Mouse (Mus musculus): Measurements from ENCODE around the gene Obsl1. TPM values are rescaled to one million over a fixed set of nuclear protein-coding genes. Genes with fewer than 3 reads are reported as not detected.

The Obsl1 gene
- polyA plus RNA-seq, 1 experiment from 2014 or later, result 48.0 TPM

- no peak overlapping the region for H3K4me3 ChIP-seq (ENCODE audit: low read length)
- no peak for ATAC-seq (ENCODE audit: low read depth)
- H3K9me3 ChIP-seq (ENCODE audit: control insufficient read depth, low read length), result no peaks in the 10 kb centered on the region
- H3K36me3 ChIP-seq (ENCODE audit: control insufficient read depth, insufficient read depth, low read length), result no peaks in the 10 kb centered on the region
- H3K27me3 ChIP-seq (ENCODE audit: control insufficient read depth, insufficient read depth, low read depth, low read length), result peaks cover 6% of the 10 kb centered on the region
- WGBS, result 80% methylated on average over 5 of the region's 5 CpGs
- peaks cover 7% of the 10 kb centered on the region for H3K4me1 ChIP-seq (replicated peaks; ENCODE audit: control insufficient read depth, insufficient read depth, low read length)
- peak overlapping the region; percentile 31; the same call in 1 of the 2 replicates for H3K9ac ChIP-seq (ENCODE audit: low read length)
- no peak overlapping the region for H3K4me2 ChIP-seq (ENCODE audit: low read depth, low read length)
- no peak overlapping the region for H3K27ac ChIP-seq (ENCODE audit: low read length)
Observed at GRCm38 (mm10) chr1:75463652-75464204, 42.5 kb downstream of the Obsl1 start.

DNA sequence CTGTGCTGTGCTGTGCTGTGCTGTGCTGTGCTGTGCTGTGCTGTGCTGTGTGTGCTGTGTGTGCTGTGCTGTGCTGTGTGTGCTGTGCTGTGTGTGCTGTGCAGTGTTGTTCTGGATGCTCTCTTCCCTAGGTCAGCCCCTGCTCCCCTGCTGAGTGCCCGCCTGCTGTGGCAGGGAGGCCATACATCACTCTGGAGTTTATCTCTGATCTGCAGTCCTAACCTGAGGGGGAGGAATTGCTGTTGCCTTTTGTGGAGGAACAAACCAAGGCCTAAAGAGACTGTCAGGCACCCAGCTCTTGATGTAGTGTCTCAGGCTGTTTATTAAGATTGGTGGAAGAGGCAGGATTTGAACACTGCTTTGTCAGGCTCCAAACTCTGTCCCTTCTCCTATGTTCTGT lies 43.6 kb downstream of the Obsl1 start:
- Histone ChIP-seq H3K27me3 (ENCODE audit: control insufficient read depth, insufficient read depth, low read depth, low read length) (peaks cover 9% of the 10 kb centered on the region), H3K4me1 (replicated peaks; ENCODE audit: control insufficient read depth, insufficient read depth, low read length) (peaks cover 13% of the 10 kb centered on the region), H3K9ac (ENCODE audit: low read length) (no peak overlapping the region), H3K36me3 (ENCODE audit: control insufficient read depth, insufficient read depth, low read length) (no peaks in the 10 kb centered on the region), H3K9me3 (ENCODE audit: control insufficient read depth, low read length) (no peaks in the 10 kb centered on the region), H3K4me3 (ENCODE audit: low read length) (no peak overlapping the region), H3K27ac (ENCODE audit: low read length) (no peak overlapping the region), H3K4me2 (ENCODE audit: low read depth, low read length) (no peak overlapping the region)
- 58% methylated on average over 1 of the region's 1 CpGs for WGBS
- ATAC-seq (ENCODE audit: low read depth), result no peak

DNA sequence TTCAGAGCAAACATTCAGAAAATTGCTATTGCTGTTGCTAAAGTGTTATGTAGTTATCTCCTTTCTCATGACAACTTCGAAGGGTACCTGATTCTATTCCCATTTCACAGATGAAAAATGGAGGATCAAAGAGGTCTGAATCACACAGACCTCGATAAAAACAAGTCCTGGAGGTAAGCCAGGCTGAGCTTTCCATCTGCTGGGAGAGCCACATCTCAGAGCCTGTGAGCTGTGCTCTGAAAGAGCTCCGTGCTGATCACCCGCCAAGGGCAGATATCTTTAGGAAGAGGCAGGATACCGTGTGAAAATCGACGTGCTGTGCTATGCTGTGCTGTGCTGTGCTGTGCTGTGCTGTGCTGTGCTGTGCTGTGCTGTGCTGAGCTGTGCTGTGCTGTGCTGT lies 46.0 kb downstream of the Obsl1 start:
- Histone ChIP-seq H3K9me3 (ENCODE audit: control insufficient read depth, low read length) (no peaks in the 10 kb centered on the region), H3K4me3 (ENCODE audit: low read length) (no peak overlapping the region), H3K27ac (ENCODE audit: low read length) (no peak overlapping the region), H3K9ac (ENCODE audit: low read length) (no peak overlapping the region), H3K4me2 (ENCODE audit: low read depth, low read length) (no peak overlapping the region), H3K27me3 (ENCODE audit: control insufficient read depth, insufficient read depth, low read depth, low read length) (peaks cover 30% of the 10 kb centered on the region), H3K36me3 (ENCODE audit: control insufficient read depth, insufficient read depth, low read length) (no peaks in the 10 kb centered on the region), H3K4me1 (replicated peaks; ENCODE audit: control insufficient read depth, insufficient read depth, low read length) (peaks cover 13% of the 10 kb centered on the region)
- 49% methylated on average over 7 of the region's 7 CpGs for WGBS
- no peak for ATAC-seq (ENCODE audit: low read depth)

DNA sequence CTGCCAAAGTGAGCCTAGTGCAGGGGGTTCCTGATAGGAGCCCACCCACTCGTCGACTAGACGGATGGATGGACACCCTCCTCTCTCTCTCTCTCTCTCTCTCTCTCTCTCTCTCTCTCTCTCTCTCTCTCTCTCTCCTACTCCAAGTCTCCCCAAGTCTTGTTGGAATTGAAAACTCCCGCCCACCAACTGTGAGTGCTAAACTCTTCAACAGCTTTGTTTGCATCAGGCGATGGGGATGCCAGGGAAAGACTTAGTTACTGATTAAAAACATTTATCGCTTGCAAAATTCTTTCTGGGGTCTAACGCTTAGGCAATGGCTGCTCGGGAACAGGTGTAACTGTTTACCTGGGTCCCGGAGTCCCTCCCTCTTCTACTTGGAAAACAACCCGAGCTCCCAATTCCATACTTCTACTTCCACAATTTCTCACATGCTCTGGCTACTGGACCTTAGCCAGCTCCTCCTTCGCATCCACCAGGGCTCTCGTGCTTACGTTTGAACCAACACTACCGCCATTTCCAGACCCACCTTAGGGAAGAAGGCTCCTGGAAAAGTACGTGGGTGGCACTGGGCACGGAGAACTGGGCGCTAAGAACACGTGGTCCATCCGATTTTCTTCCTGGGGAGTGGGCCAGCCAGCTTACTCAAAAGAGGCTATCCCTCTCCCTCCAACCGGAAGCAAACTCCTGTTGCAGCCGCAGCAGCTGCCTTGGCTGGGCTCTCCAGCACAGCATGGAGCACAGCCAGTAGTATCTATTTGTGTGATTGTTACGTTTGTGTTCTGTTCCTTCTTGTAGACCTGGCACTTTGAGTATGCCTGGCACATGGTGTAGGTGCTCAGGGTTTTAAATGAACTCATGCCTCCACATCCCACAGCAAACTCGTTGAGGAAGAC lies 47.2 kb downstream of the Obsl1 start:
- peak; percentile 51 for ATAC-seq (ENCODE audit: low read depth)
- Histone ChIP-seq H3K4me2 (ENCODE audit: low read depth, low read length) (peak overlapping the region; percentile 57), H3K4me3 (ENCODE audit: low read length) (peak overlapping the region; percentile 39), H3K9ac (ENCODE audit: low read length) (peak overlapping the region; percentile 29; the same call in 1 of the 2 replicates), H3K27me3 (ENCODE audit: control insufficient read depth, insufficient read depth, low read depth, low read length) (peaks cover 26% of the 10 kb centered on the region), H3K27ac (ENCODE audit: low read length) (no peak overlapping the region), H3K9me3 (ENCODE audit: control insufficient read depth, low read length) (no peaks in the 10 kb centered on the region), H3K36me3 (ENCODE audit: control insufficient read depth, insufficient read depth, low read length) (no peaks in the 10 kb centered on the region), H3K4me1 (replicated peaks; ENCODE audit: control insufficient read depth, insufficient read depth, low read length) (peaks cover 13% of the 10 kb centered on the region)
- 8% methylated on average over 23 of the region's 23 CpGs for WGBS

- H3K27ac ChIP-seq (ENCODE audit: low read length), result no peak overlapping the region
- peaks cover 13% of the 10 kb centered on the region for H3K4me1 ChIP-seq (replicated peaks; ENCODE audit: control insufficient read depth, insufficient read depth, low read length)
- ATAC-seq (ENCODE audit: low read depth), result peak; percentile 72
- peak overlapping the region; percentile 57 for H3K4me2 ChIP-seq (ENCODE audit: low read depth, low read length)
- H3K9ac ChIP-seq (ENCODE audit: low read length), result peak overlapping the region; percentile 20
- H3K27me3 ChIP-seq (ENCODE audit: control insufficient read depth, insufficient read depth, low read depth, low read length), result peaks cover 26% of the 10 kb centered on the region
- H3K4me3 ChIP-seq (ENCODE audit: low read length), result peak overlapping the region; percentile 39
- 4% methylated on average over 42 of the region's 42 CpGs for WGBS
- H3K9me3 ChIP-seq (ENCODE audit: control insufficient read depth, low read length), result no peaks in the 10 kb centered on the region
- no peaks in the 10 kb centered on the region for H3K36me3 ChIP-seq (ENCODE audit: control insufficient read depth, insufficient read depth, low read length)
Observed at GRCm38 (mm10) chr1:75458025-75458788, 48.0 kb downstream of the Obsl1 start.

GRCm38 (mm10) chr1:75457710-75458024 lies 48.6 kb downstream of the Obsl1 start:
- H3K4me2 ChIP-seq (ENCODE audit: low read depth, low read length), result peak overlapping the region; percentile 57; the same call in 1 of the 2 replicates
- no peaks in the 10 kb centered on the region for H3K9me3 ChIP-seq (ENCODE audit: control insufficient read depth, low read length)
- no peak overlapping the region; the same call in 1 of the 2 replicates for H3K9ac ChIP-seq (ENCODE audit: low read length)
- WGBS, result 7% methylated on average over 8 of the region's 10 CpGs
- no peaks in the 10 kb centered on the region for H3K36me3 ChIP-seq (ENCODE audit: control insufficient read depth, insufficient read depth, low read length)
- 0 out of 2 replicates have a peak, but pooled peaks have one; percentile 11 for ATAC-seq (ENCODE audit: low read depth)
- peaks cover 13% of the 10 kb centered on the region for H3K4me1 ChIP-seq (replicated peaks; ENCODE audit: control insufficient read depth, insufficient read depth, low read length)
- H3K27ac ChIP-seq (ENCODE audit: low read length), result no peak overlapping the region
- H3K4me3 ChIP-seq (ENCODE audit: low read length), result no peak overlapping the region
- H3K27me3 ChIP-seq (ENCODE audit: control insufficient read depth, insufficient read depth, low read depth, low read length), result peaks cover 30% of the 10 kb centered on the region

- Histone ChIP-seq H3K9me3 (ENCODE audit: control insufficient read depth, low read length) (no peaks in the 10 kb centered on the region), H3K4me1 (replicated peaks; ENCODE audit: control insufficient read depth, insufficient read depth, low read length) (peaks cover 13% of the 10 kb centered on the region), H3K4me3 (ENCODE audit: low read length) (no peak overlapping the region), H3K27me3 (ENCODE audit: control insufficient read depth, insufficient read depth, low read depth, low read length) (peaks cover 37% of the 10 kb centered on the region), H3K9ac (ENCODE audit: low read length) (no peak overlapping the region), H3K4me2 (ENCODE audit: low read depth, low read length) (no peak overlapping the region), H3K36me3 (ENCODE audit: control insufficient read depth, insufficient read depth, low read length) (no peaks in the 10 kb centered on the region), H3K27ac (ENCODE audit: low read length) (no peak overlapping the region)
- no peak for ATAC-seq (ENCODE audit: low read depth)
- 20% methylated on average over 14 of the region's 14 CpGs for WGBS
Observed at GRCm38 (mm10) chr1:75456746-75457564, 49.3 kb downstream of the Obsl1 start.

DNA sequence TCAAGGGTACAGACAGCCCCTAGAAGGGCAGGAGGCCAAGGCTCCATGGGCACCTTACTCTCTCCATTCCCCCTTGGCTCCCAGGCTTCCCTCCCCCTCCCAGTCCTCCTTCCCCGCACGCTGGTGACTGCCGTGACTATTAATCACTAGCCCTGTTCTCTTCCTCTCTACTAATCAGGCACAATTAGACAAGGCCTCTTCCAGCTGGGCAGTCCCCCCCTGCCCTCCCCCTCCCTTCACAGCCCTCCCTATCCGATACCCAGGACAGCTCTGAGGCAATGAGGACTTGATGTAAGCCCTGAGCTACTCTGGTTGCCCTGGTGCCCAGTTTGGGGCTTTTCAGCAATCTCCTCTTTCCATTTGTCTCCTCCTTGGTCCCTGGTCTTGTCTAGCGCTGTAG lies 50.3 kb downstream of the Obsl1 start:
- peaks cover 14% of the 10 kb centered on the region for H3K4me1 ChIP-seq (replicated peaks; ENCODE audit: control insufficient read depth, insufficient read depth, low read length)
- no peaks in the 10 kb centered on the region for H3K36me3 ChIP-seq (ENCODE audit: control insufficient read depth, insufficient read depth, low read length)
- no peak overlapping the region for H3K4me2 ChIP-seq (ENCODE audit: low read depth, low read length)
- H3K27ac ChIP-seq (ENCODE audit: low read length), result no peak overlapping the region
- no peak for ATAC-seq (ENCODE audit: low read depth)
- no peak overlapping the region for H3K9ac ChIP-seq (ENCODE audit: low read length)
- H3K27me3 ChIP-seq (ENCODE audit: control insufficient read depth, insufficient read depth, low read depth, low read length), result peaks cover 46% of the 10 kb centered on the region
- no peak overlapping the region for H3K4me3 ChIP-seq (ENCODE audit: low read length)
- no peaks in the 10 kb centered on the region for H3K9me3 ChIP-seq (ENCODE audit: control insufficient read depth, low read length)
- WGBS, result 35% methylated on average over 5 of the region's 5 CpGs

Data from lung, embryonic 16.5 days (tissue).